Mouse (Mus musculus) inflammation-experienced regulatory T-cells, adult 6 months (primary cell): Measurements from ENCODE around the gene Rorc. TPM values are rescaled to one million over a fixed set of nuclear protein-coding genes. Genes with fewer than 3 reads are reported as not detected.

Experiments
- ATAC-seq: one replicate; pipeline ENCODE4 v1.8.0; 2017
- polyA plus RNA-seq, 3 experiments: library from polyadenylated mRNA; unstranded; fragments of 100-300 nt; shearing (Covaris generic); gene quantifications; one replicate each; pipeline ENCODE4 v1.2.1; 2017

Rorc gene
- polyA plus RNA-seq, 3 experiments from 2014 or later: 5.4 to 13.2 (median 13.1) TPM

- peak; percentile 30 for ATAC-seq
Observed at GRCm38 (mm10) chr3:94377028-94377923, 4.7 kb downstream of the Rorc start.

DNA sequence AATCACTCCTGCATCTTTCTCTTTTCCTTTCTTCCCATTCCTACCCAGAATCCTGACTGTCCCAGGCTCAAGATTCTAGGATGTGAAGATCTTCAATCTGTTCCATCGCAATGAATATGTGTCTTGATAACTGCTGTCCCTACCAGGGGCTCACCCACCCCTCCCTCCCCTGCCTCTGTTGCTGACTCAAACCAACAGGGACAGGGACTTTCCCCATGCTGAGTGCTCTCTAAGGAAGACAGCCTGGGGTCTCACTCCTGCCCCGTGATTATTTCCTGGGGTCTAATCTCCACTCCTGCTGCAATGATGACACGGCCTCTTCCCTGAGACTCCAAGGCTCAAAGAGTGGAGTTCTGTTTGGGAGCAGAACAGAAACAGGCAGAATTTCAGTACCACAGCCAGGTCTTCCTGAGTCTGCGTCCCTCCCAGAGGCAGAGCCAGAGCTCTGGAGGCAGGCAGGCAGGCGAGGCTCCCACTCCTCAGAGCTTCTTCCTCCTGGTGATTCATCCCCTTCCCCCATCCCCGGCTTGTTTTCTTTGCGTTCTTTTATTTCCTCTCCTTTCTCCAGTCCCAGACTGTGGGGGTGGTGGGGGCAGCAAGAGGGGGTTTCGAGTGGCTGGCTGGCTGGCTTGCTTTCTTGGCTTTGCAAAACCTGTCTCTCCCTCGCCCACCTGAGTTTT is 7.4 kb downstream of the Rorc start:
- ATAC-seq: peak; percentile 58

DNA sequence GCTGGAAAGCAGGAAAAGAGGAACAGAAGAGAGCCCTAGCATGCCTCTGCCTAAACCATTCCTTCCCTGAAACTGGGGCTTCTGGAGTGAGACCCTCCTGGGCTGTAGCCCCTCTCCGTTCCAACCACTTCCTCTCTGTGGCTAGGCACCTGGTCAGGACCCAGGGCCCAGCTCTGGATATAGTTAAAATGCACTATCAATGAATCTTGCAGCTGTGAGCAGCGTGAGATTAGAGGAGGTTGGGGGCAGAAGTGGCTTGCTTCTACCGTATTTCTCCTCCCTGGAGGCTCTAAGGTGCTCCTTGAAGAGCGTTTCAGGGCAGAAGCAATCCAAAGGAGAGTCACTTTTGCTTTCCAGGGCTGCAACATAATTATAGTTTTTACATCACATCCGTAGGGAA is 9.7 kb downstream of the Rorc start:
- ATAC-seq: no peak

DNA sequence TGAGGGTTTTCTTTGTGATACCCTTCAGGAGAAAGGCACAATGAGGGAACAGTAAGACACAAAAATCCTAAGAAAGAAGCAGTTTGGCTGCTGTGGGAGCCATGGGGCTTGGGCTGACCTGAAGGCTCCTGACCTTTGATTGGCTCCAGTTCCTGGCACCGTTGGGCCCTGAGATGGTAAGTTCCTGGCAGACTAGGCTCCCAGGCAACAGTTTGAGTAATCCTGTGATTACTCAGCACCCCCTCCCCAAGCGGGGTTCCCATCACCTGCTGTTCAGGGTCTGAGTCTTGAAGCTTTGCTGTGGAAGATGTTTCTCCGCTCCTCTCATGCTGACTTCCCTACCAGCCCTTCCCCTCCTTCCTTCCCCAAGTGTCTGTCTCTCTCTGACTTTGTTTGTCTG is 10.9 kb downstream of the Rorc start:
- no peak for ATAC-seq

GRCm38 (mm10) chr3:94386671-94387070 is 14.1 kb downstream of the Rorc start:
- no peak for ATAC-seq

DNA sequence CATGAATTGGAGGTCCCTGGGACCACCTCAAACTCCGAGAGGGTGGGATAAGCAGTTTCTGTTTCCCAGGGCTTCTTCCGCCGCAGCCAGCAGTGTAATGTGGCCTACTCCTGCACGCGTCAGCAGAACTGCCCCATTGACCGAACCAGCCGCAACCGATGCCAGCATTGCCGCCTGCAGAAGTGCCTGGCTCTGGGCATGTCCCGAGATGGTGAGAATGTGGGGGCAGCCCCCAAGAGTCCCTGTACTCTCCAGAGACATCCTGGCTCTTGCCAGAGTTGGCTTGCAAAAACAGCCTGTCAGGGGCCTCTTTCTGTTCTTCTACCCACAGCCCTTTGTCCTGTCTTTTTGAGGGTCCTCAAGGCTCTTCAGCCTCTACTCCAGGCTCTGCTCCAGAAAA is 14.8 kb downstream of the Rorc start:
- no peak for ATAC-seq

DNA sequence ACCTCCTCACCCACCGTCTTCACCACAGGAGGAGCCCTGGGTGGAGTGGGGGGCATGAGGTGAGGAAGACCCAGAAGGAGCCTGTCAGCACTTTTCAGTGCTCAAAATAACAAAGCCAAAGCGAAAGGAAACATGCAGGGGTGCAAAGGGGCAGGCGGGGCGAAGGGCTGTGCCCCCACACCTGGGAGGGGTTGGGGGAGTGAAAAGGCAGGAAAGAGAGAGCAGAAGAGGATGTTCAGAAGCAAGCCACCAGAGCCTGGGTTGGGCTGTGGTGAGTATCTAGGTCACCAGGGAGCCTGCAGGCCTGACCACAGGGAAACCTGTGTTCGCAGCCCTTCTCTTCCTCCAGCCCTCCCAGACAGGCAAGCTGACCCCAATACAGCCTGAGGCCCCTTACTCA is 15.5 kb downstream of the Rorc start:
- peak; percentile 86 for ATAC-seq

- no peak for ATAC-seq
Observed at GRCm38 (mm10) chr3:94389420-94389819, 16.8 kb downstream of the Rorc start.

GRCm38 (mm10) chr3:94391001-94391400 is 18.4 kb downstream of the Rorc start:
- no peak for ATAC-seq

DNA sequence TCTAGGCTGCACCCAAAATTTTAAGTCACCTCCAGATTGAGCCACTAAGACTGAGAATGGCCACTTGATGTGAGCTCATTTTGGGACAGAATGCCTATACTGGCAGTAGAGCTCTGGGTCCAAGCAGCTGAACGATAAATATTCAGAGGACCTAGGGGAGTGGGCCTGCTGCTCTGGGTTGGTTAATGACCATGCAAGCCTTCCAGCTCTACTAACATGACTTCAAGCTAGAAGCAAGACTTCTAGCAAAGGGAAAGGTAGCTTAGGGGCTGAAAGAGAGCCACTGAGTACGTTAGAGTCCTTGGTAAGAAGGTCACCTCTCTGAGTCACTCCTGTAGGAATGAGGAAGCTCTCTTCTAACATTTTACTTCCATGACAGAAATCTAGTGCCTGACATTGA is 19.5 kb downstream of the Rorc start:
- ATAC-seq: no peak

- ATAC-seq: no peak
Observed at GRCm38 (mm10) chr3:94393049-94393448, 20.5 kb downstream of the Rorc start.

GRCm38 (mm10) chr3:94396336-94396735 is 23.7 kb downstream of the Rorc start:
- ATAC-seq: no peak

DNA sequence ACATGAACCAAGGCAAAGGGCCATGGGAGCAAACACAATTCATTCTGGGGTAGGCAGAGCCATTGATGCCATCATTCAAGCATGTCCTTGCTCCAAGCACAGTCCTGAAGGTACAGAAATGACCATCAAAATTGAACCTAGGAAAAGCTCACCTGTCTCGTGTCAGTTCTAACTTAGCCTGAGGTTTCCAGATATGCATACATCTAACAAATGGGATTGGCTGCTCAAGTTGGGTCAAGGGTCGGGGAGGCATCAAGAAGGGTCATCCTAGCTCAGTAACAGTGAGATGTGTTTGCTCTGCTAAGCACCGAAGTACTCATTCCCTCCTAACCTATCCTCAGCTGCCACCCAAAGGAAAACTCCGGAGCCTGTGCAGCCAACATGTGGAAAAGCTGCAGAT is 24.3 kb downstream of the Rorc start:
- no peak for ATAC-seq

DNA sequence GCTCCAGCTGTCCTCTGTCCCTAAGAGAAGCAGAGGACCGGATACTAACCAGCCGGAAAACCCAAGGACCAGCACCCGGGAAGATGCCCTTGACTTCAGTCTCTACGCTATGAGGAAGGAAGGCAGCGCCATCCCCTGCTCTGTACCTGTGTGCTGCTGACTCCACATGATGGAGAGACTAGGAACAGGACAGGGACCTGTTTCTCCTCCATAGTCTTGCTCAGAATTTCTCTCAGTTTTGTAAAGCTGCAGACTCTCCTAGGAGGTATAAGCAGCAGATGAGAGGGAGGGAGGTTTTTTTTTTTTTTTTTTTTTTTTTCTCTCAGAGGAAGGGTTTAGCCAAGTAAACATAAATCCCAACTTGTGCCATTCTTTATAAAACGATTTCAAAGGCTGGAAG is 25.6 kb downstream of the Rorc start, which contains the start of gene Lingo4:
Gene Lingo4, plus strand, starts transcription at position 301 of the 400 bp plus-strand sequence.
- no peak for ATAC-seq

GRCm38 (mm10) chr3:94398943-94399481 is 26.4 kb downstream of the Rorc start:
- no peak for ATAC-seq

GRCm38 (mm10) chr3:94399663-94400310 is 27.2 kb downstream of the Rorc start:
- no peak for ATAC-seq

GRCm38 (mm10) chr3:94402451-94402850 is 29.9 kb downstream of the Rorc start:
- ATAC-seq: no peak

- no peak for ATAC-seq
Observed at GRCm38 (mm10) chr3:94404366-94405054, 31.9 kb downstream of the Rorc start.

DNA sequence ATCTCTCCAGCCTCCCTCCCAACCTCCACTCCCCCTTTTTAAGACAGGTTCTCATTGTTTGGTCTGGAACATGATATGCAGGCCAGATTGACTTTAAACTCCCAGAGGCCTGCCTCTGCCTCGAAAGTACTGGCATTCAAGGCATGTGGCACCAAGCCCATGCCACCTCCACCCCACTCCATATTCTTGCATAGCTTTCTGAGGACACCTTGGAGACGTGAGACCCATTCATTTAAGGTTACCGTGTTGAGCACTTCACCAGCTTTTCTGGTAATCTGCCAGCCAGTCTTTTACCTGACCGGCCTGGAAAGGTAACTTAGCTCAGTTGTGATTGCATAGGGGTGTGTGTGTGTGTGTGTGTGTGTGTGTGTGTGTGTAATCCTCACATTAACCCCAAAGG is 33.0 kb downstream of the Rorc start:
- ATAC-seq: no peak

DNA sequence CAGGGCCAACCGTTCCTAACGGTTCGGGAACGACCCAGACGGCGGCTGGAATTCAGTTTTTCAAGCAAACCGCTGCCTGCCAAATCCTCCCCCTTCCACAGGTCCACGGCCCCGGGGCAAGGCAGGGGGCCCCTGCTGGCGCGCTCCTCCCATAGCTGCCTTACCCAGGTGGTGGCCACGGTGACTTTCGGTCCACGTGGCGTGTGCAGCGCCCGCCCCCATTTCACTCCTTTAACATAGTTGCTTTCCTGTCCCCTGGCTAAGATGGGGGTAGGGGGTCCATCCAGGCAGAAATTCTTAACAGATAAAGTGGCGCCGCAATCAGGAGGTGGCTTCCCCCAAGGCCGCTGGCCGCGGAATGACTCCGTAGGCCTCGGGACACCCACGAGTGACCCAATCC is 39.9 kb downstream of the Rorc start:
- peak; percentile 6 for ATAC-seq

DNA sequence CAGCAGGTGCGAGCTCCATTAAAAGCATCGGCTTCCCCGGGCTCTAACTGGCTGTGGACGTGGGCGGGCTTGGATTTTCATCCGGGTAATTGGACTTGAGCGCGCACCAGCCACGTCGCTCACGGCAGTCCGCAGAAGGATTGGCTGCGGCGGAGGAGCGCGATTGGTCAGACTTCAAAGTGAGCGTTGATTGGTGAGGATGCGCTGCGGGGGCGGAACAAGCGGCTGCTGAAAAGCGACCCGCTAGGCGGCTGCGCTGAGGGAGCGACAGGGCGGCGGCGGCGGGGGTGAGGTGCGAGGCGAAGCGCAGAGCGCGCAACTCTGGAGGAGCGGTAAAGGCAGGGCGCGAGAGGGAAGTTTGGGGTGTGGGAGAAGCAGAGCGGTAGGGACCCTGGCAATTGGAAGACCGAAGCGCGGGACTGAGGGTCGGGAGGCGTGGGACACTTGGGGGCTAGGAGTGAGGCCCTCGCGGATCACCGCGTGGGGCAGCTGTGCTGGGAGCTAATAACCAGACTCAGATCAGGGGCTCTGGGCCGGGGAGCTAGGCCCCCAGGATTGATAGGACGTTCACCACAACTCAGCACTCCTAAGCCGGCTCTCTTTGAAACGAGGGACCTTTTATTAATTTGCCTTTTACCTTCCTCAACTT is 40.6 kb downstream of the Rorc start, which contains the start of gene Tdrkh:
Gene Tdrkh, plus strand, starts transcription at position 243 of the 649 bp plus-strand sequence.
- ATAC-seq: peak; percentile 97

- ATAC-seq: no peak
Observed at GRCm38 (mm10) chr3:94430980-94431379, 58.4 kb downstream of the Rorc start.
